Mouse (Mus musculus) liver, embryonic 12.5 days (tissue): ENCODE measurements at regions not wholly inside any gene's neighbourhood (a gene's known extent, or its start where the extent isn't known, plus 50 kb on each side); places are given as distances from the start of the nearest gene placed in this dataset.

Experiments
- ATAC-seq: fragments of 200-750 bp; cut with Nextera tagmentation; 2 replicates; pipeline ENCODE4 v1.8.0; 2017; ENCODE audit warnings: moderate number of reproducible peaks, mild to moderate bottlenecking, moderate library complexity
- H3K27ac ChIP-seq: fragments of 300-500 bp; sonication (generic); 2 replicates; pipeline ENCODE4 v1.5.1; 2016; ENCODE audit warnings: mild to moderate bottlenecking
- H3K27me3 ChIP-seq: fragments of 300-500 bp; sonication (generic); replicated peaks from 2 replicates; pipeline ENCODE4 v1.6.1; 2016; ENCODE audit warnings: mild to moderate bottlenecking, moderate library complexity
- H3K36me3 ChIP-seq: fragments of 300-500 bp; sonication (generic); 2 replicates; pipeline ENCODE4 v1.6.1; 2016; ENCODE audit warnings: mild to moderate bottlenecking, moderate library complexity
- H3K4me1 ChIP-seq: fragments of 300-500 bp; sonication (generic); 2 replicates; pipeline ENCODE4 v1.6.1; 2016
- H3K4me2 ChIP-seq: fragments of 300-500 bp; sonication (generic); 2 replicates; pipeline ENCODE4 v1.6.1; 2016; ENCODE audit warnings: mild to moderate bottlenecking, moderate library complexity
- H3K4me3 ChIP-seq: fragments of 300-500 bp; sonication (generic); 2 replicates; pipeline ENCODE4 v1.5.1; 2016; ENCODE audit warnings: mild to moderate bottlenecking, moderate library complexity
- H3K9ac ChIP-seq: fragments of 300-500 bp; sonication (generic); 2 replicates; pipeline ENCODE4 v1.6.1; 2016; ENCODE audit warnings: mild to moderate bottlenecking, moderate library complexity
- H3K9me3 ChIP-seq: fragments of 300-500 bp; sonication (generic); replicated peaks from 2 replicates; pipeline ENCODE4 v1.6.1; 2016; ENCODE audit warnings: mild to moderate bottlenecking, moderate library complexity
- WGBS: fragments of 180-500 bp; shearing (Covaris S2); methylation state at CpG from one replicate; pipeline ENCODE4 v1.1.7; 2016; ENCODE audit not compliant: insufficient replicate concordance; 5-methylcytosine and 5-hydroxymethylcytosine counted together

- Histone ChIP-seq H3K4me3 (no peak overlapping the region), H3K27ac (no peak overlapping the region), H3K9ac (no peak overlapping the region), H3K4me1 (no peaks in the 10 kb centered on the region), H3K9me3 (no peaks in the 10 kb centered on the region), H3K4me2 (no peak overlapping the region), H3K27me3 (peaks cover 13% of the 10 kb centered on the region; the same call in 1 of the 2 replicates), H3K36me3 (no peaks in the 10 kb centered on the region)
- WGBS: 76% methylated on average over 4 of the region's 4 CpGs
- ATAC-seq: no peak
Measured at GRCm38 (mm10) chr6:31192197-31192596, 206.3 kb upstream of the Mkln1 start.

- Histone ChIP-seq H3K27ac (no peak overlapping the region), H3K4me3 (no peak overlapping the region), H3K9ac (no peak overlapping the region), H3K9me3 (no peaks in the 10 kb centered on the region), H3K36me3 (no peaks in the 10 kb centered on the region), H3K27me3 (peaks cover 13% of the 10 kb centered on the region; the same call in 1 of the 2 replicates), H3K4me1 (no peaks in the 10 kb centered on the region), H3K4me2 (no peak overlapping the region)
- no peak for ATAC-seq
- 71% methylated on average over 5 of the region's 5 CpGs for WGBS
Measured at GRCm38 (mm10) chr6:31193202-31193601, 205.3 kb upstream of the Mkln1 start.

GRCm38 (mm10) chr6:31197631-31198338 is 200.8 kb upstream of the Mkln1 start:
- Histone ChIP-seq H3K36me3 (no peaks in the 10 kb centered on the region), H3K9me3 (no peaks in the 10 kb centered on the region), H3K4me1 (no peaks in the 10 kb centered on the region), H3K4me2 (no peak overlapping the region), H3K27ac (no peak overlapping the region), H3K4me3 (no peak overlapping the region), H3K27me3 (peaks cover 13% of the 10 kb centered on the region; the same call in 1 of the 2 replicates), H3K9ac (no peak overlapping the region)
- no peak for ATAC-seq
- 27% methylated on average over 4 of the region's 4 CpGs for WGBS

- Histone ChIP-seq H3K4me3 (no peak overlapping the region), H3K27me3 (peaks cover 13% of the 10 kb centered on the region; the same call in 1 of the 2 replicates), H3K4me2 (no peak overlapping the region), H3K9ac (no peak overlapping the region), H3K27ac (no peak overlapping the region), H3K4me1 (no peaks in the 10 kb centered on the region), H3K36me3 (no peaks in the 10 kb centered on the region), H3K9me3 (no peaks in the 10 kb centered on the region)
- 69% methylated on average over 8 of the region's 8 CpGs for WGBS
- no peak for ATAC-seq
Measured at GRCm38 (mm10) chr6:31198340-31198739, 200.2 kb upstream of the Mkln1 start.

- H3K4me1 ChIP-seq: no peaks in the 10 kb centered on the region
Measured at GRCm38 (mm10) chr6:31200705-31201104, 197.8 kb upstream of the Mkln1 start.

GRCm38 (mm10) chr6:31201375-31201972 is 197.1 kb upstream of the Mkln1 start:
- no peak overlapping the region for H3K4me2 ChIP-seq
- H3K9ac ChIP-seq: no peak overlapping the region
- ATAC-seq: no peak
- WGBS: 59% methylated on average over 4 of the region's 4 CpGs
- no peak overlapping the region for H3K4me3 ChIP-seq
- no peak overlapping the region for H3K27ac ChIP-seq
- H3K36me3 ChIP-seq: no peaks in the 10 kb centered on the region
- H3K4me1 ChIP-seq: no peaks in the 10 kb centered on the region
- H3K9me3 ChIP-seq: no peaks in the 10 kb centered on the region
- H3K27me3 ChIP-seq: peaks cover 6% of the 10 kb centered on the region; the same call in 1 of the 2 replicates

More at GRCm38 (mm10) chr6:31200705-31201104, 197.8 kb upstream of the Mkln1 start:
- H3K4me2 ChIP-seq: no peak overlapping the region
- H3K27me3 ChIP-seq: peaks cover 9% of the 10 kb centered on the region; the same call in 1 of the 2 replicates
- ATAC-seq: no peak
- 76% methylated on average over 3 of the region's 3 CpGs for WGBS
- no peak overlapping the region for H3K27ac ChIP-seq
- H3K36me3 ChIP-seq: no peaks in the 10 kb centered on the region
- H3K9me3 ChIP-seq: no peaks in the 10 kb centered on the region
- no peak overlapping the region for H3K4me3 ChIP-seq
- H3K9ac ChIP-seq: no peak overlapping the region

GRCm38 (mm10) chr6:31202594-31202993 is 195.9 kb upstream of the Mkln1 start:
- Histone ChIP-seq H3K27ac (no peak overlapping the region), H3K4me2 (no peak overlapping the region), H3K27me3 (peaks cover 4% of the 10 kb centered on the region; the same call in 1 of the 2 replicates), H3K36me3 (no peaks in the 10 kb centered on the region), H3K9ac (no peak overlapping the region), H3K4me3 (no peak overlapping the region), H3K4me1 (no peaks in the 10 kb centered on the region), H3K9me3 (no peaks in the 10 kb centered on the region)
- no peak for ATAC-seq

- no peak for ATAC-seq
- H3K4me2 ChIP-seq: no peak overlapping the region
Measured at GRCm38 (mm10) chr6:31204434-31204833, 194.1 kb upstream of the Mkln1 start.

GRCm38 (mm10) chr6:31204839-31205238 is 193.7 kb upstream of the Mkln1 start:
- Histone ChIP-seq H3K36me3 (no peaks in the 10 kb centered on the region), H3K4me3 (no peak overlapping the region), H3K27ac (no peak overlapping the region), H3K9me3 (no peaks in the 10 kb centered on the region), H3K4me1 (no peaks in the 10 kb centered on the region), H3K27me3 (peaks cover 4% of the 10 kb centered on the region; the same call in 1 of the 2 replicates), H3K9ac (no peak overlapping the region), H3K4me2 (no peak overlapping the region)
- ATAC-seq: no peak
- WGBS: 69% methylated on average over 4 of the region's 4 CpGs

More at GRCm38 (mm10) chr6:31204434-31204833, 194.1 kb upstream of the Mkln1 start:
- Histone ChIP-seq H3K9me3 (no peaks in the 10 kb centered on the region), H3K4me3 (no peak overlapping the region), H3K27ac (no peak overlapping the region), H3K4me1 (no peaks in the 10 kb centered on the region), H3K27me3 (peaks cover 4% of the 10 kb centered on the region; the same call in 1 of the 2 replicates), H3K36me3 (no peaks in the 10 kb centered on the region), H3K9ac (no peak overlapping the region)
- WGBS: 72% methylated on average over 3 of the region's 3 CpGs

- no peaks in the 10 kb centered on the region for H3K36me3 ChIP-seq
- 66% methylated on average over 7 of the region's 7 CpGs for WGBS
- no peaks in the 10 kb centered on the region for H3K4me1 ChIP-seq
- no peaks in the 10 kb centered on the region for H3K9me3 ChIP-seq
- ATAC-seq: no peak
- H3K4me3 ChIP-seq: no peak overlapping the region
- no peak overlapping the region for H3K9ac ChIP-seq
- H3K27ac ChIP-seq: no peak overlapping the region
- no peak overlapping the region for H3K4me2 ChIP-seq
- peaks cover 4% of the 10 kb centered on the region; the same call in 1 of the 2 replicates for H3K27me3 ChIP-seq
Measured at GRCm38 (mm10) chr6:31206106-31206505, 192.4 kb upstream of the Mkln1 start.

- ATAC-seq: no peak
- Histone ChIP-seq H3K9me3 (no peaks in the 10 kb centered on the region), H3K4me1 (no peaks in the 10 kb centered on the region), H3K27me3 (peaks cover 4% of the 10 kb centered on the region; the same call in 1 of the 2 replicates), H3K4me3 (no peak overlapping the region), H3K36me3 (no peaks in the 10 kb centered on the region), H3K4me2 (no peak overlapping the region), H3K9ac (no peak overlapping the region), H3K27ac (no peak overlapping the region)
- WGBS: 65% methylated on average over 12 of the region's 12 CpGs
Measured at GRCm38 (mm10) chr6:31207231-31207630, 191.3 kb upstream of the Mkln1 start.

GRCm38 (mm10) chr6:31208224-31208623 is 190.3 kb upstream of the Mkln1 start:
- H3K4me2 ChIP-seq: no peak overlapping the region
- no peak for ATAC-seq
- no peak overlapping the region for H3K9ac ChIP-seq
- no peaks in the 10 kb centered on the region for H3K36me3 ChIP-seq
- H3K4me3 ChIP-seq: no peak overlapping the region
- H3K27ac ChIP-seq: no peak overlapping the region
- H3K9me3 ChIP-seq: no peaks in the 10 kb centered on the region
- H3K27me3 ChIP-seq: peaks cover 11% of the 10 kb centered on the region
- H3K4me1 ChIP-seq: no peaks in the 10 kb centered on the region
- WGBS: 76% methylated on average over 6 of the region's 6 CpGs
